Mouse (Mus musculus) liver, adult 2 months (tissue): ENCODE results near the gene Rbm20.

Experiments
- CTCF ChIP-seq: fragments of 200-500 bp; IDR thresholded peaks from 2 replicates; pipeline ENCODE4 v1.5.1; 2011; ENCODE audit warnings: low read depth, low read length, control low read depth
- POLR2A ChIP-seq: fragments of 200-500 bp; IDR thresholded peaks from 2 replicates; pipeline ENCODE4 v1.6.1; 2011; ENCODE audit warnings: low read length, control low read depth; ENCODE audit not compliant: insufficient read depth; ENCODE audit errors: extremely low read depth

DNA sequence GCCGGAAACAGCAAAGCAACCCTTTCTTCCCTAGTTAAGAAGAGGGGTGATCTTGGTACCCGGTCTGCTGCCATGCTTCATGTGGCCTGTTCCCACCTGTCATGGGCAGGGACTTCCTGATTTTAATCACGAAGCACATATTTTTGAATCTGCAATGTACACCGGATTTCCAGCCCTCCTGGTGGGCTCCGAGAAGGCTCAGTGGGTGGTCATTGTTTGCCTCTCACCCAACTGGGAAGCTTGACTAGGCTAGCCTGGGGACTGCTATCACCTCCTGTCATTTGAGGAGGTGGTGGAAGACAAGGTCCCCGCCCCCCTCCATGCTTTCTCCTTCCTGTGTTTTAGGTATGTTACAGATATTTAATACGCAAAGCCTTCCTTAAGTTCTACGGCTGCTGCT is 5.3 kb downstream of the Rbm20 start:
- no peak for TF ChIP-seq CTCF
- TF ChIP-seq POLR2A: no peak
